Mouse (Mus musculus) liver, embryonic 14.5 days (tissue): ENCODE data around the gene Kif26b. TPM values are rescaled to one million over a fixed set of nuclear protein-coding genes. Genes with fewer than 3 reads are reported as not detected.
A peak's percentile ranks its signal among the peaks of the same experiment; 100 is the strongest.

Source experiments
- ATAC-seq: fragments of 200-750 bp; cut with Nextera tagmentation; 2 replicates; pipeline ENCODE4 v1.8.0; 2017; ENCODE audit warnings: moderate number of reproducible peaks, mild to moderate bottlenecking, moderate library complexity; ENCODE audit not compliant: insufficient read depth
- DNase-seq, 3 experiments: peaks; one replicate each; pipeline ENCODE4 v3.0.0-alpha.2; 2012 to 2013; ENCODE audit warnings: low read depth in 3 of 3, low spot score in 3 of 3
- H3K27ac ChIP-seq: fragments of 300-500 bp; sonication (generic); 2 replicates; pipeline ENCODE4 v1.5.1; 2014; ENCODE audit warnings: moderate library complexity, mild to moderate bottlenecking, control low read depth, inconsistent platforms
- H3K27me3 ChIP-seq: fragments of 300-500 bp; sonication (generic); 2 replicates; pipeline ENCODE4 v1.6.1; 2014; ENCODE audit warnings: mild to moderate bottlenecking, low read length, moderate library complexity; ENCODE audit not compliant: control insufficient read depth, insufficient read depth
- H3K36me3 ChIP-seq: fragments of 300-500 bp; sonication (generic); replicated peaks from 2 replicates; pipeline ENCODE4 v1.6.1; 2014; ENCODE audit warnings: low read depth; ENCODE audit not compliant: control insufficient read depth, insufficient read depth
- H3K4me1 ChIP-seq, 2 experiments: fragments of 200-500 bp in 1 of 2; fragments of 300-500 bp in 1 of 2; sonication (generic) in 1 of 2; replicated peaks; 2 replicates each; pipeline ENCODE4 v1.6.1; 2012 to 2014; ENCODE audit warnings: antibody characterized with exemption in 1 of 2, inconsistent platforms in 1 of 2, low read length in 1 of 2; ENCODE audit not compliant: control insufficient read depth in 2 of 2, insufficient read depth in 2 of 2
- H3K4me2 ChIP-seq: fragments of 300-500 bp; sonication (generic); 2 replicates; pipeline ENCODE4 v1.6.1; 2014; ENCODE audit warnings: low read depth, mild to moderate bottlenecking, control low read depth, moderate library complexity
- H3K4me3 ChIP-seq, 2 experiments: fragments of 200-500 bp in 1 of 2; fragments of 300-500 bp in 1 of 2; sonication (generic) in 1 of 2; 2 replicates each; pipeline ENCODE4 v1.5.1; 2012 to 2014; ENCODE audit warnings: low read depth in 2 of 2, low read length in 2 of 2, mild to moderate bottlenecking in 2 of 2, control low read depth in 1 of 2, inconsistent platforms in 1 of 2, moderate library complexity in 1 of 2; ENCODE audit not compliant: insufficient read depth in 1 of 2
- H3K9ac ChIP-seq: fragments of 300-500 bp; sonication (generic); replicated peaks from 2 replicates; pipeline ENCODE4 v1.6.1; 2014; ENCODE audit warnings: mild to moderate bottlenecking, control low read depth, moderate library complexity
- H3K9me3 ChIP-seq: fragments of 300-500 bp; sonication (generic); 2 replicates; pipeline ENCODE4 v1.6.1; 2016; ENCODE audit warnings: low read length, mixed read lengths; ENCODE audit not compliant: control insufficient read depth
- CTCF ChIP-seq: IDR thresholded peaks from 2 replicates; pipeline ENCODE4 v1.5.1; 2016; ENCODE audit warnings: antibody characterized with exemption, low read depth, control low read depth
- EP300 ChIP-seq: IDR thresholded peaks from 2 replicates; pipeline ENCODE4 v1.6.1; 2016; ENCODE audit warnings: antibody characterized with exemption, low read depth
- WGBS: fragments of 180-500 bp; shearing (Covaris S2); extraction: QIAGEN DNeasy Blood & Tissue Kit; methylation state at CpG from one replicate; pipeline ENCODE4 v1.1.7; 2014; ENCODE audit not compliant: insufficient replicate concordance; 5-methylcytosine and 5-hydroxymethylcytosine counted together
- polyA plus RNA-seq, 2 experiments: library from polyadenylated mRNA; depleted of rRNA in 1 of 2; stranded (reverse) in 1 of 2; unstranded in 1 of 2; fragments of >200 nt; fragmentation: Nextera tagmentation in 1 of 2; extraction: Ambion mirVana in 1 of 2; gene quantifications; 2 replicates each; pipeline versions ENCODE4 v1.2.1 to v1.2.3; 2012 to 2014

Gene Kif26b
- polyA plus RNA-seq, 2 experiments: 0.01 to 0.07 TPM

DNA sequence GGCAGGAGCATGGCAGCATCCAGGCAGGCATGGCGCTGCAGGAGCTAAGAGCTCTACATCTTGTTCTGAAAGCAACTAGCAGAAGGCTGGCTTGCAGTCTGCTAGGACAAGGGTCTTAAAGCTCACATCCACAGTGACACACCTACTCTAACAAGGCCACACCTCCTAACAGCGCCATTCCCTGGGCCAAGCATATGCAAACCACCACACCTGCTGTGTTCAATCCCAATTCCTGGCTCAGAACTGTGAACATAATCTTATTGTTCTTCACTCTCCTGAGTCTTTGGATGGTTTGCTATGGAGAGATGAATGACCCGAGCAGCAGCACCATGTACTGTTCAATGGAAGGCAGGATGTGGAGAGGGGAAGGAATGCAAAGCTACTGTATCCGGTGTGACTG is 429.7 kb downstream of the Kif26b start:
- no peaks in the 10 kb centered on the region for H3K9me3 ChIP-seq
- no peak overlapping the region for H3K4me2 ChIP-seq
- no peaks in the 10 kb centered on the region for H3K36me3 ChIP-seq
- no peak overlapping the region for H3K4me3 ChIP-seq
- ATAC-seq: no peak
- no peak overlapping the region for H3K27ac ChIP-seq
- no peaks in the 10 kb centered on the region for H3K27me3 ChIP-seq
- H3K9ac ChIP-seq: no peak overlapping the region
- TF ChIP-seq CTCF (no peak), EP300 (no peak)
- H3K4me1 ChIP-seq: no peaks in the 10 kb centered on the region
- 51% methylated on average over 4 of the region's 4 CpGs for WGBS
- no peak for DNase-seq

DNA sequence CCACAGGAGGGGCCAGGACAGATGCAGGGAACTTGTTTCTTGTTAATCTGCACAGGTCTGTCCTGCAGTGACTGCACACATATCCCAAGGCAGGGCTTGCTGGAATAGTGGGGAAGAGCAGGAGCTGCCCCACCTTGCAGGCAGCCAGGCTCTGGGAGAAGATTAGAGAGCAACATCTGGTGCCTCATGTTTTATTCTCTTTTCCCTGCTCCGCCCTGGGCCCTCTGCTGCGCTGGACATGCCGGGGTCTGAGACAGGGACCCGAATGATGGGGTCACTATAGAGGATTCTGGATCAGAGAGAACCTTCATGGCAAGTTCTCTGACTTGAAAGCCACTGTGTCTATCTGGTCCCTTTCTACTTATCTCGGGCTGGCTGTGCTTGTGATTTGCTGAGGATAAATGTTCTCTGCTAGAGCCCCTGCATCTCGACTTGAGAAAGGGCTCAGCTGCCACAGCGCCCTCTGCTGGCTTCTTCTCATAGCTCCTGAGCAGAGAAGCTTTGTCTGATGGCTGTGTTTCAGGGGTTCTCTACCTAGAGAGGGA is 431.2 kb downstream of the Kif26b start:
- ATAC-seq (no peak), DNase-seq (peak; percentile 9 to 22 (median 22))
- Histone ChIP-seq H3K36me3 (no peaks in the 10 kb centered on the region), H3K4me2 (no peak overlapping the region), H3K27ac (no peak overlapping the region), H3K4me3 (no peak overlapping the region), H3K4me1 (no peaks in the 10 kb centered on the region), H3K9ac (no peak overlapping the region), H3K9me3 (no peaks in the 10 kb centered on the region), H3K27me3 (no peaks in the 10 kb centered on the region)
- TF ChIP-seq EP300 (no peak), CTCF (peak; percentile 80)
- 42% methylated on average over 7 of the region's 7 CpGs for WGBS

DNA sequence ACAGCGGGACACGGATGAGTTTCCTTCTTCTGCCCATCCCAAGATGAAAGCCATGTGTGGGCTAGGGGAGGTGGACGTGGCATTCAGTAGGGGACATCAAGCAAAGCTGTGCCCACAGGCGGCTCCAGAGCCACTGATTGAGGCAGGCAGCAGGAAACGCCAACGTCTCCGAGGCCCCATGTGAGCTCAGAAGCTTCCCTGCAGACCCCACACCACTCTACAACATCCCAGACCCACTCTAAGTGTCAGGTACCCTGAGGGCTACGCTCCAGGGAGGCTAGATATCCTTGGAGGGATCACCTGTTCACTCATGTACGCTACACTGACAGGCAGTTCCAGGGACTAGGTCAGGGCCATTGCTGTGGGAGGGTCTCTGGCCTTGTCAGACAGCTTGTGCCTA is 432.7 kb downstream of the Kif26b start:
- H3K4me2 ChIP-seq: no peak overlapping the region
- TF ChIP-seq CTCF: no peak
- TF ChIP-seq EP300: no peak
- no peaks in the 10 kb centered on the region for H3K4me1 ChIP-seq
- no peaks in the 10 kb centered on the region for H3K36me3 ChIP-seq
- H3K27me3 ChIP-seq: no peaks in the 10 kb centered on the region
- WGBS: 63% methylated on average over 9 of the region's 9 CpGs
- no peak overlapping the region for H3K27ac ChIP-seq
- H3K9me3 ChIP-seq: no peaks in the 10 kb centered on the region
- no peak overlapping the region for H3K9ac ChIP-seq
- ATAC-seq (no peak), DNase-seq (no peak)
- H3K4me3 ChIP-seq: no peak overlapping the region

DNA sequence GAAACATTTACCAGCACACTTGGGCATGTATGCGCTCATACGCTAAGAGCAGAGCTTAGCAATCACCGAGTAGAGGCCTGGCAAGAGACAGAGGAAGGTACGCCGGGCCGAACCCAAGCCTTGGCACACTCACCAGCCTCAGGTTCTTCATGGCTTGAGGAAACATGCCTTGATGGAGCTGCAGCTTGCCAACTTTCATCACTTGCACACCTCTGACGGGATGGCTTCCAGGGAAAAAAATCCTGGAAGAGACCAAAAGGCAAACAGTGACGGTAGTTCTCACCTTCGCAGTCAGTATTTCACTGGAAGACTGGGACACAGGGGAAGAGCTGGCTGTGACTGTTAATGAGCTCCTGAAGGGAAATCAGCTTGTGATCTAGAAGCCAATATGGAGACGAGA is 443.1 kb downstream of the Kif26b start:
- no peak overlapping the region for H3K9ac ChIP-seq
- WGBS: 79% methylated on average over 10 of the region's 10 CpGs
- no peaks in the 10 kb centered on the region for H3K4me1 ChIP-seq
- no peaks in the 10 kb centered on the region for H3K9me3 ChIP-seq
- ATAC-seq (no peak), DNase-seq (no peak)
- H3K27me3 ChIP-seq: no peaks in the 10 kb centered on the region
- TF ChIP-seq CTCF: no peak
- TF ChIP-seq EP300: no peak
- no peaks in the 10 kb centered on the region for H3K36me3 ChIP-seq
- H3K4me3 ChIP-seq: no peak overlapping the region
- no peak overlapping the region for H3K27ac ChIP-seq
- no peak overlapping the region for H3K4me2 ChIP-seq

- no peak overlapping the region for H3K27ac ChIP-seq
- ATAC-seq (no peak), DNase-seq (no peak)
- 61% methylated on average over 8 of the region's 8 CpGs for WGBS
- H3K4me3 ChIP-seq: no peak overlapping the region
- H3K9ac ChIP-seq: no peak overlapping the region
- H3K4me2 ChIP-seq: no peak overlapping the region
- H3K27me3 ChIP-seq: no peaks in the 10 kb centered on the region
- H3K36me3 ChIP-seq: no peaks in the 10 kb centered on the region
- no peaks in the 10 kb centered on the region for H3K4me1 ChIP-seq
- TF ChIP-seq CTCF (no peak), EP300 (no peak)
- no peaks in the 10 kb centered on the region for H3K9me3 ChIP-seq
Measured at GRCm38 (mm10) chr1:178978617-178979245, 449.8 kb downstream of the Kif26b start.
